Mouse (Mus musculus): ENCODE measurements around the gene Gfra1. TPM values are rescaled to one million over a fixed set of nuclear protein-coding genes. Genes with fewer than 3 reads are reported as not detected.
A peak's percentile ranks its signal among the peaks of the same experiment; 100 is the strongest.

Gfra1 gene
- polyA plus RNA-seq, 1 experiment from 2014 or later = 13.4 TPM

GRCm38 (mm10) chr19:58437441-58438071, 18.2 kb downstream of the Gfra1 start:
- DNase-seq (ENCODE audit: low spot score) = peak; percentile 22
- peak overlapping the region; percentile 35; the same call in 1 of the 2 replicates for H3K27ac ChIP-seq (replicated peaks)
- no peaks in the 10 kb centered on the region for H3K9me3 ChIP-seq
- 63% methylated on average over 10 of the region's 10 CpGs for WGBS
- peaks cover 27% of the 10 kb centered on the region for H3K4me1 ChIP-seq
- H3K27me3 ChIP-seq (replicated peaks; ENCODE audit: low read depth, poor library complexity, severe bottlenecking) = 0 out of 2 replicates have a peak, but pooled peaks cover 18% of the 10 kb centered on the region
- no peak overlapping the region for H3K4me3 ChIP-seq
- no peaks in the 10 kb centered on the region for H3K36me3 ChIP-seq (replicated peaks)

DNA sequence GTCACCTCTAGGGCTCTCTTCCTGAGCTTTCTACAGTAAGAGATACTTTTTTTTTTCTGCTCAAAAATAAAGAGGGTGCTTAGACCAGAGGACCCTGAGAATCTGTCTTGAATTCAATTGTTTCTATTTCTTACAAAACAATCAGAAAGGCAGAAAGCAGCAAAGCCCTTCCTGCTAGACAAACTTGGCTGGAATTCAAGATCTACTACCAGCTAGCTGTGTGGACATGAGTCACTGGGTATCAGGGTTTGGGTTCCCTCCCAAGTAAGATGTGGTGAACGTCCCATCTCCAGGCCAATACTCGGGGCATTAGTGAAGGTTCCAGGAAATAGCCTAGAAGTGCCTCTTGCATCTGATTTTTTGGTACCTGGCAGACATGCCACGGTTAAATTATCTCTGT, 18.8 kb downstream of the Gfra1 start:
- Histone ChIP-seq H3K4me1 (peaks cover 31% of the 10 kb centered on the region), H3K27me3 (replicated peaks; ENCODE audit: low read depth, poor library complexity, severe bottlenecking) (peaks cover 18% of the 10 kb centered on the region; the same call in 1 of the 2 replicates), H3K36me3 (replicated peaks) (no peaks in the 10 kb centered on the region), H3K27ac (replicated peaks) (peak overlapping the region; percentile 35; the same call in 1 of the 2 replicates), H3K9me3 (no peaks in the 10 kb centered on the region), H3K4me3 (no peak overlapping the region)
- WGBS = 81% methylated on average over 3 of the region's 3 CpGs
- DNase-seq (ENCODE audit: low spot score) = no peak

- H3K36me3 ChIP-seq (replicated peaks) = no peaks in the 10 kb centered on the region
- H3K9me3 ChIP-seq = no peaks in the 10 kb centered on the region
- H3K27me3 ChIP-seq (replicated peaks; ENCODE audit: low read depth, poor library complexity, severe bottlenecking) = peaks cover 18% of the 10 kb centered on the region; the same call in 1 of the 2 replicates
- WGBS = 90% methylated on average over 5 of the region's 5 CpGs
- DNase-seq (ENCODE audit: low spot score) = no peak
- H3K4me1 ChIP-seq = peaks cover 36% of the 10 kb centered on the region
- no peak overlapping the region for H3K4me3 ChIP-seq
- H3K27ac ChIP-seq (replicated peaks) = no peak overlapping the region
Observed at GRCm38 (mm10) chr19:58435877-58436276, 19.8 kb downstream of the Gfra1 start.

DNA sequence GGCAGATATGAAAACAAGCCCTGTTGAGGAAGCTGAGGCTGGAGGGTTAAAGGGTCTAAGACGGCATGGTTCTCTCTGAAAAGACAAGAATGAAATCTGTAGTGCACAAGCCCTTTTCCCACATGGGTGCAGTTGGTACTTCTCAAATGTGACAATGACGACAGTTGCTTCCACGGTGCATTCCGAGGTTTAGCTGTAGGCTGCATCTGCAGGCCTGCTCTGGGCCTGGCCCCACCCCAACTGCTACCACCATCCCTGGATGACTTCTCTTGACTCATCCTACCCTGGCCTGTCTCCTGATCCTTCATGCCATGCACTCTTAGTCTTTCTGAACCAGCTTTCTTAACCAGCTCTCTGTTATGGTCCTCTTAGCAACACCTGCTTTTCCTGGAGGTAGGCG, 22.9 kb downstream of the Gfra1 start:
- no peak for DNase-seq (ENCODE audit: low spot score)
- Histone ChIP-seq H3K4me1 (peaks cover 19% of the 10 kb centered on the region), H3K4me3 (no peak overlapping the region), H3K9me3 (no peaks in the 10 kb centered on the region), H3K36me3 (replicated peaks) (no peaks in the 10 kb centered on the region), H3K27ac (replicated peaks) (no peak overlapping the region), H3K27me3 (replicated peaks; ENCODE audit: low read depth, poor library complexity, severe bottlenecking) (peaks cover 10% of the 10 kb centered on the region; the same call in 1 of the 2 replicates)
- 84% methylated on average over 5 of the region's 5 CpGs for WGBS

- H3K27me3 ChIP-seq (replicated peaks; ENCODE audit: low read depth, poor library complexity, severe bottlenecking) = peaks cover 3% of the 10 kb centered on the region; the same call in 1 of the 2 replicates
- 87% methylated on average over 4 of the region's 4 CpGs for WGBS
- H3K9me3 ChIP-seq = no peaks in the 10 kb centered on the region
- peaks cover 10% of the 10 kb centered on the region for H3K4me1 ChIP-seq
- H3K4me3 ChIP-seq = no peak overlapping the region
- no peaks in the 10 kb centered on the region for H3K36me3 ChIP-seq (replicated peaks)
- H3K27ac ChIP-seq (replicated peaks) = no peak overlapping the region
- no peak for DNase-seq (ENCODE audit: low spot score)
Observed at GRCm38 (mm10) chr19:58428546-58428945, 27.2 kb downstream of the Gfra1 start.

DNA sequence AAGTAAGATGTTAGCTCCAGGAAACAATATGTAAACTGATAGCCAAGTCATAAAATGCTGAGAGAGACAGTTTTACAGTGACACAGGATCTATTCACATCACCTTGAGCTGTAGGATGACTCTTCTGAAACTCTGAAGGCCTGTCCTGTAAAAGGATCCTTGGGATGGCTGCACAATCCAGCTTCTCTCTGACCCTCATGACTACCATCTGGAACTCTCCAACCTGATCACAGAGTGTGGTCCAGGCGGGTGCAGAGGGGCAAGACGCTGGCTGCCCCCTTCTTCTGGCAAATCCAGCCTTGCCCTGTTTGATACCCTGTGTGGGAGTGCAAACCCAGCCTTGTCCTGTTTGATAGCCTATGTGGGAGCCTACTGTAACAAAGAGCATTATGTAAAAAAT, 28.4 kb downstream of the Gfra1 start:
- no peak for DNase-seq (ENCODE audit: low spot score)
- Histone ChIP-seq H3K4me3 (no peak overlapping the region), H3K27ac (replicated peaks) (no peak overlapping the region), H3K4me1 (peaks cover 10% of the 10 kb centered on the region), H3K27me3 (replicated peaks; ENCODE audit: low read depth, poor library complexity, severe bottlenecking) (no peaks in the 10 kb centered on the region; the same call in 1 of the 2 replicates), H3K36me3 (replicated peaks) (no peaks in the 10 kb centered on the region), H3K9me3 (no peaks in the 10 kb centered on the region)
- 88% methylated on average over 2 of the region's 2 CpGs for WGBS

- WGBS = 92% methylated on average over 2 of the region's 2 CpGs
- Histone ChIP-seq H3K9me3 (no peaks in the 10 kb centered on the region), H3K27ac (replicated peaks) (no peak overlapping the region), H3K36me3 (replicated peaks) (no peaks in the 10 kb centered on the region), H3K4me1 (peaks cover 10% of the 10 kb centered on the region), H3K27me3 (replicated peaks; ENCODE audit: low read depth, poor library complexity, severe bottlenecking) (no peaks in the 10 kb centered on the region), H3K4me3 (no peak overlapping the region)
- no peak for DNase-seq (ENCODE audit: low spot score)
Observed at GRCm38 (mm10) chr19:58424928-58425327, 30.8 kb downstream of the Gfra1 start.

DNA sequence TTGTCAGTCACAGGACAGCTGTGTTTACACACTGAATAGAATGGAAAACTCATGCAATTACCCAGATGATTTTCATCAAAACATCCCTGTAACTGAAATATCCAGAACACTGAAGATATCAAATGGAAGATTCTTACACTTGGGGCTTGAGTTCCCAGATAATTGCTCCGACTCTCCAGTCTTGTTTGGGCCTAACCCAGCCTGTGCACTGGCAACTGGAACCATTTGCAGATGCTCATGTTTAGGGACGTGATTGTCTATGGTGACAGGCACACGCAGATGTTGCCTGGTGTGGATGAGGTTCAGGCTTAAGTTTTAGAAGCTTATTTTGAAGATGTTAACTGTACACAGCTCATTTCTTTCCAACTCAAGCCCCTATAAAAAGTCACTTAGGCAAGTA, 31.5 kb downstream of the Gfra1 start:
- no peaks in the 10 kb centered on the region for H3K36me3 ChIP-seq (replicated peaks)
- no peak overlapping the region for H3K27ac ChIP-seq (replicated peaks)
- H3K27me3 ChIP-seq (replicated peaks; ENCODE audit: low read depth, poor library complexity, severe bottlenecking) = no peaks in the 10 kb centered on the region
- peaks cover 17% of the 10 kb centered on the region for H3K4me1 ChIP-seq
- H3K4me3 ChIP-seq = no peak overlapping the region
- no peaks in the 10 kb centered on the region for H3K9me3 ChIP-seq
- 77% methylated on average over 3 of the region's 3 CpGs for WGBS
- no peak for DNase-seq (ENCODE audit: low spot score)

DNA sequence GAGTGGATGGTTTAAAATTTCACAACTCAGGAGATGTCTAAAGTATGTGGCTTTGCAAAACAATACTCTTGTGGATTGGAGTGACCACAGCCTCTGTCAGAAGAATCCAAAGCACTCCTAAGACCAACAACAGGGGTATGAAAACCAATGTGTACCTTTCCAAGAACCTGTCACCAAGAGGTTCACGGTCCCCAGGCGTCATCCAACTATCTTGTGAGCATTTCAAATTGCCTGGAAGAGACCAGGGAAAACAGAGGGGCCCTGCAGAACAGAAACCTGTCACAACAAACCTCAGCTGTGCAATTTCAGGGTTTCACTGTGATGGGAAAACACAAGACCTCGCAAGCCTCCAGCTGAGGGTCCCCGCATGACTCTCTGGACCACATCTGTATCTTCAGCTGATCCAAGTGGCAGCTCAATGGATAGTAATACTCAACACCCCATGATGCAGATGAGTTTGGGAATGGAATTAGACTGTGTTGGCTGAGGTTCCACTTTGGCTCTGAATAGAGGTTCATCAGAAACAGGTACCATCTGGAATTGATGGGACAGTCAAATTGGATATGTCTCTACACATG, 32.7 kb downstream of the Gfra1 start:
- WGBS = 91% methylated on average over 4 of the region's 4 CpGs
- no peaks in the 10 kb centered on the region for H3K36me3 ChIP-seq (replicated peaks)
- DNase-seq (ENCODE audit: low spot score) = no peak
- H3K27ac ChIP-seq (replicated peaks) = no peak overlapping the region
- no peaks in the 10 kb centered on the region for H3K27me3 ChIP-seq (replicated peaks; ENCODE audit: low read depth, poor library complexity, severe bottlenecking)
- peaks cover 19% of the 10 kb centered on the region for H3K4me1 ChIP-seq
- H3K4me3 ChIP-seq = no peak overlapping the region
- no peaks in the 10 kb centered on the region for H3K9me3 ChIP-seq

DNA sequence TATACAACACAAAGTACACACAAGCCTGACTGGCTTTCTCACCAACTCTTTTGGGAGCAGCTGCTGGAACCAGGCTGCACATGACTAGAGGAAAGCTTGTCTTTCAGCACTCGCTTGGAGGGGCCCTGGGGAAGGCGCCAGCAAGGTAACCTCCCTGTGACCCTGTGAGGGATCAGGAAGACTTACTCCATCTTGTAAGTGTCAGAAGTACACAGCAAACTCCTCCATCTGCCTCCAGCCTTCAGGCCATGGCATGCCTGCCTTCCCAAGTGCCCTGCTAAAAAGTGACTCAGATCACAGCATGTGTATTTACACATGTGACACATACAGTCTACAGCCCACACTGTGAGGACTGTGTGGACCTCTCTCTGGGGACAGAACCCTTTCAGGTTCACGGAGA, 36.0 kb downstream of the Gfra1 start:
- peak; percentile 50 for DNase-seq (ENCODE audit: low spot score)
- no peaks in the 10 kb centered on the region for H3K36me3 ChIP-seq (replicated peaks)
- H3K9me3 ChIP-seq = no peaks in the 10 kb centered on the region
- H3K4me1 ChIP-seq = peaks cover 19% of the 10 kb centered on the region
- no peak overlapping the region for H3K27ac ChIP-seq (replicated peaks)
- no peaks in the 10 kb centered on the region for H3K27me3 ChIP-seq (replicated peaks; ENCODE audit: low read depth, poor library complexity, severe bottlenecking)
- no peak overlapping the region for H3K4me3 ChIP-seq
- 44% methylated on average over 3 of the region's 3 CpGs for WGBS

DNA sequence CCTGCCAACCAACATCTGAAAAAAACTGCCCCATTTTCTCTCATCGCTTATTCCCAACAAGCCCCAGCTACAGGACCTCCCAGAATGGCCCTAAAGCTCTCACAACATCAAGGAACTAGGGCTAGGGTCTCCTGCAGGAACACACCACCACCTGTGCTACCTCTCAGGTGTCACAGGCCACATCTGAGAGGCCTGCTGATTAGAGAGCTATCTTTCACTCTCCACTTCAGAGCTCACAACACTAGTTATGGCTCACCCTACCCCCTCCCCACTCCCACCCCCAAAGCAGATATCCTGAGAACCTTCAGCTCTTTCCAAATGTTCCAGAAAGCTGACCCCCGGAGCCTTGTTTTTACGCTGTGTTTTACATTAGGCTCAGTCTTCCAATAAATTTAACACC, 36.4 kb downstream of the Gfra1 start:
- 77% methylated on average over 3 of the region's 3 CpGs for WGBS
- peak overlapping the region; percentile 37; the same call in 1 of the 2 replicates for H3K27ac ChIP-seq (replicated peaks)

GRCm38 (mm10) chr19:58415173-58415572, 40.5 kb downstream of the Gfra1 start:
- 86% methylated on average over 4 of the region's 4 CpGs for WGBS
- no peaks in the 10 kb centered on the region for H3K27me3 ChIP-seq (replicated peaks; ENCODE audit: low read depth, poor library complexity, severe bottlenecking)
- no peaks in the 10 kb centered on the region for H3K9me3 ChIP-seq
- H3K27ac ChIP-seq (replicated peaks) = no peak overlapping the region
- DNase-seq (ENCODE audit: low spot score) = no peak
- no peak overlapping the region for H3K4me3 ChIP-seq
- peaks cover 10% of the 10 kb centered on the region for H3K4me1 ChIP-seq
- no peaks in the 10 kb centered on the region for H3K36me3 ChIP-seq (replicated peaks)

More for the DNA sequence above, 36.4 kb downstream of the Gfra1 start:
- H3K27me3 ChIP-seq (replicated peaks; ENCODE audit: low read depth, poor library complexity, severe bottlenecking) = no peaks in the 10 kb centered on the region
- H3K4me3 ChIP-seq = no peak overlapping the region
- no peak for DNase-seq (ENCODE audit: low spot score)
- H3K36me3 ChIP-seq (replicated peaks) = no peaks in the 10 kb centered on the region
- peaks cover 19% of the 10 kb centered on the region for H3K4me1 ChIP-seq
- H3K9me3 ChIP-seq = no peaks in the 10 kb centered on the region

DNA sequence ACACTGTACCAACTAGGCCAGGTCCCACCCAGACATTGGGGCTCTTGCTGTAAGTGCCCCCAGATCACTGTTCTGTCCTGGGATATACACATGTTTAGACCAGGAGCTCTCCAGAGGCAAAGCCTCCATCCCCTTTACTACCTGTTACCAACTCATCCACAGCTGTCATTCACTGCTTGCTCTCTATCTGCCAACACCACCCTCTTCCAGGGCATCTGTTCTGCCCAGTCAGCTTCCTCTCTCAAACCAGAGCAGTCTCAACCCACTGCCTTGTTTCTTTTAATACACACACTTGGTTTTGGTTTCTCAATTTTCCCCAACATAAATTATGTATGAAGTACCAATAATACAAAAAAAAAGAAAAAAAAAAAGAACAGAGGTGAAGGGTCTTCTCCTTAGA, 41.0 kb downstream of the Gfra1 start:
- DNase-seq (ENCODE audit: low spot score) = no peak
- no peaks in the 10 kb centered on the region for H3K36me3 ChIP-seq (replicated peaks)

More for the DNA sequence above, 41.0 kb downstream of the Gfra1 start:
- H3K9me3 ChIP-seq = 0 out of 2 replicates have a peak, but pooled peaks cover 2% of the 10 kb centered on the region
- peaks cover 7% of the 10 kb centered on the region for H3K4me1 ChIP-seq
- H3K27me3 ChIP-seq (replicated peaks; ENCODE audit: low read depth, poor library complexity, severe bottlenecking) = no peaks in the 10 kb centered on the region
- H3K27ac ChIP-seq (replicated peaks) = no peak overlapping the region
- no peak overlapping the region for H3K4me3 ChIP-seq
